Mouse (Mus musculus) neural tube, embryonic 12.5 days (tissue): ENCODE data around the gene Vangl1. TPM values are rescaled to one million over a fixed set of nuclear protein-coding genes. Genes with fewer than 3 reads are reported as not detected.

Experiments
- ATAC-seq: fragments of 200-750 bp; cut with Nextera tagmentation; 2 replicates; pipeline ENCODE4 v1.8.0; 2017; ENCODE audit warnings: low read depth, mild to moderate bottlenecking, moderate TSS enrichment, moderate library complexity; ENCODE audit not compliant: low FRiP score
- H3K27ac ChIP-seq: fragments of 300-500 bp; sonication (generic); 2 replicates; pipeline ENCODE4 v1.5.1; 2016
- H3K27me3 ChIP-seq: fragments of 300-500 bp; sonication (generic); replicated peaks from 2 replicates; pipeline ENCODE4 v1.6.1; 2016; ENCODE audit warnings: mild to moderate bottlenecking
- H3K36me3 ChIP-seq: fragments of 300-500 bp; sonication (generic); 2 replicates; pipeline ENCODE4 v1.6.1; 2016; ENCODE audit warnings: mild to moderate bottlenecking
- H3K4me1 ChIP-seq: fragments of 300-500 bp; sonication (generic); 2 replicates; pipeline ENCODE4 v1.6.1; 2016
- H3K4me2 ChIP-seq: fragments of 300-500 bp; sonication (generic); replicated peaks from 2 replicates; pipeline ENCODE4 v1.6.1; 2016; ENCODE audit warnings: mild to moderate bottlenecking
- H3K4me3 ChIP-seq: fragments of 300-500 bp; sonication (generic); 2 replicates; pipeline ENCODE4 v1.5.1; 2016
- H3K9ac ChIP-seq: fragments of 300-500 bp; sonication (generic); 2 replicates; pipeline ENCODE4 v1.6.1; 2016; ENCODE audit warnings: mild to moderate bottlenecking
- H3K9me3 ChIP-seq: fragments of 300-500 bp; sonication (generic); 2 replicates; pipeline ENCODE4 v1.6.1; 2016; ENCODE audit warnings: mild to moderate bottlenecking
- WGBS: fragments of 180-500 bp; shearing (Covaris S2); methylation state at CpG from one replicate; pipeline ENCODE4 v1.1.7; 2016; 5-methylcytosine and 5-hydroxymethylcytosine counted together
- polyA plus RNA-seq: library from polyadenylated mRNA; unstranded; fragments of >200 nt; fragmentation: Nextera tagmentation; extraction: Ambion mirVana; gene quantifications from 2 replicates; pipeline ENCODE4 v1.2.1, GENCODE M21; 2016

Vangl1 gene
- polyA plus RNA-seq, 1 experiment from 2014 or later: 14.9 TPM

- Histone ChIP-seq H3K27ac (no peak overlapping the region), H3K27me3 (no peaks in the 10 kb centered on the region), H3K4me3 (no peak overlapping the region), H3K9ac (no peak overlapping the region), H3K9me3 (no peaks in the 10 kb centered on the region), H3K4me2 (no peak overlapping the region), H3K4me1 (peaks cover 8% of the 10 kb centered on the region), H3K36me3 (no peaks in the 10 kb centered on the region)
- no peak for ATAC-seq
- 78% methylated on average over 9 of the region's 9 CpGs for WGBS
Observed at GRCm38 (mm10) chr3:102131627-102132324, 72.7 kb downstream of the Vangl1 start.

GRCm38 (mm10) chr3:102130478-102130877 lies 74.0 kb downstream of the Vangl1 start:
- no peak for ATAC-seq
- 72% methylated on average over 6 of the region's 6 CpGs for WGBS
- Histone ChIP-seq H3K9ac (no peak overlapping the region), H3K36me3 (no peaks in the 10 kb centered on the region), H3K4me2 (no peak overlapping the region), H3K4me3 (no peak overlapping the region), H3K9me3 (no peaks in the 10 kb centered on the region), H3K27me3 (no peaks in the 10 kb centered on the region), H3K4me1 (peaks cover 6% of the 10 kb centered on the region), H3K27ac (no peak overlapping the region)

DNA sequence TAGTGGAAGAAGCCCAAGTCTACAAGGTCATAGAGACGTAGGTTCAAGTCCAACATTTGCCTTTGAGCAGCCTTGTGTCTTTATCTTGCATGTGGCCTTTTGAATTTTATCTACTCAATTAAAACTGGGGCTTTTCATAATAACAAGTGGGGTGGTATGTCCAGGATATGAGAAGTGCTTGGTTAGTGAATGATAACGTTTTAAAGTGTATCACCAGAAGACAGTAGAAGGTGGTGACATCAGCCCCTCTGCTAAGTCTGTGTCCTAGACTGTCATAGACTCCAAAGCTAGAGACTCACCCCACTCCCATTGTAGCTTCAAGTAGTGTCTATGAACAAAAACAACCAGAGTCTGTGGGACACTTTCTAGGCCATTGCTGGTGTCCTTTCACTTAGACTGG lies 76.3 kb downstream of the Vangl1 start:
- Histone ChIP-seq H3K9ac (no peak overlapping the region), H3K27ac (no peak overlapping the region), H3K27me3 (no peaks in the 10 kb centered on the region), H3K36me3 (no peaks in the 10 kb centered on the region), H3K4me1 (peaks cover 5% of the 10 kb centered on the region; the same call in 1 of the 2 replicates), H3K4me3 (no peak overlapping the region), H3K4me2 (no peak overlapping the region), H3K9me3 (no peaks in the 10 kb centered on the region)
- no peak for ATAC-seq
- 93% methylated on average over 2 of the region's 2 CpGs for WGBS

DNA sequence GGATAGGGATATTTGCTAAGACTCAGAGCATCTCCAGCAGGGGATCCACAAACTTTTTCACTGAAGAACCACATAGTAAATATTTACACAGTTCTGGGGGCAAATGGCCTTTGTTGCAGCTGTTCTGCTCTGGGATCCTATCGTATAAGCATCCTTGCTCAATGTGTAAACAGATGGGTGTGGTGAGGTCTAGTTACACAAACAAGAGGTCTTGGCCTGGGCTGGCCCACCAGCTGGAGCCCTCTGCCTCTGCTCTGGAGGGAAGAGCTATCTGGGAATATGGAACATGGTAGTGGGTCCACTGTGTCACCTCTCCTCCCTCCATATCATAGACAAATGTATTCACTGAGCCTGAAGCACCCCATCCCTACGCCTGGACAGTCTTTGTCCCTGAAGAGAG lies 77.4 kb downstream of the Vangl1 start:
- Histone ChIP-seq H3K4me1 (peaks cover 5% of the 10 kb centered on the region; the same call in 1 of the 2 replicates), H3K9ac (no peak overlapping the region), H3K9me3 (no peaks in the 10 kb centered on the region), H3K27me3 (no peaks in the 10 kb centered on the region), H3K4me2 (no peak overlapping the region), H3K4me3 (no peak overlapping the region), H3K27ac (no peak overlapping the region), H3K36me3 (no peaks in the 10 kb centered on the region)
- whole genome bisulfite sequencing: 68% methylated on average over 2 of the region's 2 CpGs
- no peak for ATAC-seq

DNA sequence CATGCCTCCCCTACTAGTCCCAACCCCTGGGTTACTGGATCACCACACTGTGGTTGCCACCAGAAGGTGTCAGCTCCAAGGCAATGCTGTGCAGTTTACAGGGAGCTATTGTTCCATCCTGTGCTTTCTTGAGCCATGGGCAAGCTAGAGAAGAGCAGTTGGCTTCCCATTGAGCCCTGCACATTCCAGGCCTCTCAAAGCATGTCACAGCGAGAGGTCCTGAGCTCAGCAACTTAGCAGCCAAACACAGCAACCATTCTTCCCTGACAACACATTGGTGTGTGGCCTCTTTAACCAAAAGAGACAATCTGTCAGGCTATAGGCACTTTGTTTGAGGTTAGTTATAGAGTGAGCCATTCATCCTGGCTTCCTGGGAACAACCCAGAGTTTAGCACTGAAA lies 78.9 kb downstream of the Vangl1 start:
- H3K27me3 ChIP-seq: no peaks in the 10 kb centered on the region
- H3K9ac ChIP-seq: no peak overlapping the region
- H3K4me1 ChIP-seq: peaks cover 5% of the 10 kb centered on the region; the same call in 1 of the 2 replicates
- no peak overlapping the region for H3K4me3 ChIP-seq
- 21% methylated on average over 1 of the region's 1 CpGs for WGBS
- no peak overlapping the region for H3K4me2 ChIP-seq
- H3K27ac ChIP-seq: no peak overlapping the region
- H3K9me3 ChIP-seq: no peaks in the 10 kb centered on the region
- H3K36me3 ChIP-seq: no peaks in the 10 kb centered on the region
- ATAC-seq: no peak

DNA sequence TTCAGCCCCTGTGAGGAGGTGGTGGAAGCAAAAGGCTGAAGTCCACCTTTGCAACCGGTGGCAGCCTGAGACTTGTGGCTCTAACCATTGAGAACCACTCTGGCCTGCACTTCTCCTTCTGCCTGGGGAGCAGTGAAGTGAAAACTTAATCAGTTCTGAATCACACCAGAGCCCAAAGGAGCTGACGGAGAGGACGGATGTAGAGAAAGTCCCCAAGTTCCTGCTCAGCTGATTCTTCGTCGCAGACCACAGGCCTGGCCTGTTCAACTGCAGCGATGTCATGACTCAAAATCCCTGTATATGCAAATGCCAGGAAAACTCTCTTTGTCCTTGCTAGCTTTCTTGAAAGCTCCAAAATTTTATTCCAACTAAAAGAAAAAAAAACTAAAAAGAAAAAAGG lies 80.8 kb downstream of the Vangl1 start:
- Histone ChIP-seq H3K4me3 (no peak overlapping the region), H3K4me2 (no peak overlapping the region), H3K4me1 (peaks cover 5% of the 10 kb centered on the region; the same call in 1 of the 2 replicates), H3K27me3 (no peaks in the 10 kb centered on the region), H3K36me3 (no peaks in the 10 kb centered on the region), H3K9ac (no peak overlapping the region), H3K9me3 (no peaks in the 10 kb centered on the region), H3K27ac (no peak overlapping the region)
- WGBS: 85% methylated on average over 6 of the region's 6 CpGs
- no peak for ATAC-seq

GRCm38 (mm10) chr3:102122046-102122445 lies 82.4 kb downstream of the Vangl1 start:
- Histone ChIP-seq H3K4me1 (peaks cover 5% of the 10 kb centered on the region; the same call in 1 of the 2 replicates), H3K36me3 (no peaks in the 10 kb centered on the region), H3K9ac (no peak overlapping the region), H3K9me3 (no peaks in the 10 kb centered on the region), H3K4me3 (no peak overlapping the region), H3K27ac (no peak overlapping the region), H3K4me2 (no peak overlapping the region), H3K27me3 (no peaks in the 10 kb centered on the region)
- WGBS: 78% methylated on average over 7 of the region's 7 CpGs
- no peak for ATAC-seq

DNA sequence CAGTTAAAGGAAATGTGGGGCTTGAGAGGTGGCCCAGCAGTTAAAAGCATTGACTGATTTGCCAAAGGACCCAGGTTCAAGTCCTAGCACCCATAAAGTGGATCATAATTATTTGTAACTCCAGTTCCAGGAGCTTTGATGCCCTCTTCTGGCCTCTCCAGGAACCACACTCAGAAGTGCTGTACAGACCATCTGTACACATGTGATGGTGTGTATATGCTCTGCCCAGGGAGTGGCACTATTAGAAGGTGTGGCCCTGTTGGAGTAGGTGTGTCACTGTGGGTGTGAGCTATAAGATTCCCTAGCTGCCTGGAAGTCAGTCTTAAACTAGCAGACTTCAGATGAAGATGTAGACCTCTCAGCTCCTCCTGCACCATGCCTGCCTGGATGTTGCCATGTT lies 83.5 kb downstream of the Vangl1 start:
- Histone ChIP-seq H3K9ac (no peak overlapping the region), H3K4me3 (no peak overlapping the region), H3K36me3 (no peaks in the 10 kb centered on the region), H3K9me3 (no peaks in the 10 kb centered on the region), H3K27ac (no peak overlapping the region), H3K27me3 (no peaks in the 10 kb centered on the region), H3K4me1 (peaks cover 5% of the 10 kb centered on the region; the same call in 1 of the 2 replicates), H3K4me2 (no peak overlapping the region)
- ATAC-seq: no peak

- no peaks in the 10 kb centered on the region for H3K4me1 ChIP-seq
- H3K27ac ChIP-seq: no peak overlapping the region
- H3K9ac ChIP-seq: no peak overlapping the region
- no peak overlapping the region for H3K4me2 ChIP-seq
- H3K27me3 ChIP-seq: no peaks in the 10 kb centered on the region
- H3K9me3 ChIP-seq: no peaks in the 10 kb centered on the region
- WGBS: 81% methylated on average over 7 of the region's 7 CpGs
- no peak for ATAC-seq
- no peak overlapping the region for H3K4me3 ChIP-seq
- no peaks in the 10 kb centered on the region for H3K36me3 ChIP-seq
Observed at GRCm38 (mm10) chr3:102111979-102112599, 92.4 kb downstream of the Vangl1 start.

- Histone ChIP-seq H3K27ac (no peak overlapping the region), H3K9ac (no peak overlapping the region), H3K4me2 (no peak overlapping the region), H3K27me3 (no peaks in the 10 kb centered on the region), H3K4me3 (no peak overlapping the region), H3K36me3 (no peaks in the 10 kb centered on the region), H3K9me3 (no peaks in the 10 kb centered on the region), H3K4me1 (no peaks in the 10 kb centered on the region)
- 89% methylated on average over 3 of the region's 3 CpGs for WGBS
- ATAC-seq: no peak
Observed at GRCm38 (mm10) chr3:102108201-102108600, 96.3 kb downstream of the Vangl1 start.

DNA sequence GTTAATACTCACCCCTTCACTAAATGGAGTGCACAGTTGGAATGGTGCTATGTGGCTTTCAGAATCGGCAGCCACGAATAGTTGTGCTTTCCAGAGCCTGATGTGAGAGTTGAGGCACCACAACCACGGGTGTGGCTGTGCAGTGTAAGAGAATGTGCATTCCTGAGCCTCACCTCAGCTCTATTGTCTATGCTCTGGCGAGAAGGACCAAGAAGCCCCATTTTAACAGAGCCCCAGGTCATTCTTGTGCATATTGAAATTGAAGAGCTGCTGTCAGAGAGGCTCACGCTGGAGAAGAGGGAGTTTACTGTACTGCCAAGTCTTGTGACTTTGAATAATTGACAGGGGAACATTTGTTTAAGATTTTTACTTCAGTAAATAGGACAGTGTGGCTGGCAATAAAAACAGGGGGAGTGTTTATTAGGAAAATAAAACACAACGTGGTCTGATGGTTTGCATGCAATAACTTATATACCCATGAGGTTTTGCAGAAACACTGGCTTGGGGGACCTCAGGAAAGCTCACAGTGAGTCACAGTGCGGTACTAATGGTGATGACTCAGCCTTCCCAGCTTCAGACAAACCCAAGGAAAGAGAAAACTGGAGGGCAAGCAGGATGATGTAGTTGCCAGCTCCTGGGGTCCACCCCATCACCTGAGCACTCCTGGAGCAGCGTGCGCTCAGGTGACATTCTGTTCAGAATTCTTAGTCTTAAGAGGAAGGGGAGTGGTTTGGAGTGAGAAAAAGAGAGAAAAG lies 100.5 kb downstream of the Vangl1 start:
- Histone ChIP-seq H3K9ac (no peak overlapping the region), H3K27ac (no peak overlapping the region), H3K36me3 (no peaks in the 10 kb centered on the region), H3K4me3 (no peak overlapping the region), H3K4me2 (no peak overlapping the region), H3K27me3 (no peaks in the 10 kb centered on the region), H3K9me3 (no peaks in the 10 kb centered on the region), H3K4me1 (no peaks in the 10 kb centered on the region)
- ATAC-seq: no peak
- WGBS: 80% methylated on average over 9 of the region's 9 CpGs
